In genomic region chrX:73476621-73477020, GRCm38 (mm10) we compare ENCODE assay signal across 11 mouse cellular contexts. TPM values are rescaled to one million over a fixed set of nuclear protein-coding genes. Genes with fewer than 3 reads are reported as not detected.
DNase-seq lines count a peak whose midpoint lies in the region; ATAC-seq and TF ChIP-seq lines count a peak whose summit lies in the region.
"Had no signal": no experiment of that assay in that cellular context is flagged by ENCODE, and none has a peak within 500 bp of the region (broad histone marks: within the 10 kb centered on the region; RNA-seq: fewer than 3 reads in every experiment).

No protein-coding gene starts in this region.

- WGBS in heart, embryonic 16.5 days = 53% methylated on average over 2 of the region's 2 CpGs
- 58% methylated on average over 2 of the region's 2 CpGs for WGBS in limb, embryonic 15.5 days
- 30% methylated on average over 2 of the region's 2 CpGs for WGBS in stomach, postnatal 0 days

- peak; percentile 71 for ATAC-seq in heart, embryonic 16.5 days (replicated peaks; ENCODE audit: extremely low read depth, insufficient read depth, low FRiP score)
- peak; percentile 40; the same call in 1 of the 2 replicates for ATAC-seq in limb, embryonic 15.5 days (ENCODE audit: insufficient number of reproducible peaks, low FRiP score, low TSS enrichment, low read depth)
- peak; percentile 53; the same call in 1 of the 2 replicates for ATAC-seq in stomach, postnatal 0 days (ENCODE audit: low FRiP score, low TSS enrichment)

- peaks cover 3% of the 10 kb centered on the region; the same call in 1 of the 2 replicates for H3K4me1 ChIP-seq in heart, embryonic 16.5 days (ENCODE audit: control insufficient read depth, insufficient read depth, low read length)
- peaks cover 41% of the 10 kb centered on the region for H3K4me1 ChIP-seq in limb, embryonic 15.5 days
- H3K4me1 ChIP-seq in stomach, postnatal 0 days (replicated peaks; ENCODE audit: control insufficient read depth, insufficient read depth) = no peaks in the 10 kb centered on the region

- no peaks in the 10 kb centered on the region for H3K9me3 ChIP-seq in heart, embryonic 16.5 days (replicated peaks; ENCODE audit: control insufficient read depth, low read length)
- no peaks in the 10 kb centered on the region for H3K9me3 ChIP-seq in limb, embryonic 15.5 days
- H3K9me3 ChIP-seq in stomach, postnatal 0 days (ENCODE audit: control insufficient read depth, low read length) = no peaks in the 10 kb centered on the region
- H3K9me3 ChIP-seq: limb, embryonic 12.5 days had no signal

- no peak for TF ChIP-seq CTCF in gastrocnemius, adult 2 months (IDR thresholded peaks at IDR 0.05)
- TF ChIP-seq CTCF in stomach, postnatal 0 days (IDR thresholded peaks at IDR 0.05; ENCODE audit: low read depth) = no peak

- peak overlapping the region; percentile 58 for H3K27ac ChIP-seq in gastrocnemius, adult 2 months
- peak overlapping the region; percentile 74 for H3K27ac ChIP-seq in heart, embryonic 16.5 days (ENCODE audit: low read length)
- peak overlapping the region; percentile 61 for H3K27ac ChIP-seq in limb, embryonic 15.5 days
- peak overlapping the region; percentile 58 for H3K27ac ChIP-seq in stomach, postnatal 0 days (replicated peaks)
- H3K27ac ChIP-seq: limb, embryonic 12.5 days had no signal

- H3K4me3 ChIP-seq in gastrocnemius, adult 2 months = no peak overlapping the region
- no peak overlapping the region for H3K4me3 ChIP-seq in heart, embryonic 16.5 days (ENCODE audit: low read length)
- no peak overlapping the region for H3K4me3 ChIP-seq in limb, embryonic 15.5 days
- H3K4me3 ChIP-seq in stomach, postnatal 0 days (ENCODE audit: low read depth, low read length) = no peak overlapping the region
- H3K4me3 ChIP-seq: limb, embryonic 12.5 days had no signal

- no peak for DNase-seq in gastrocnemius, adult 2 months
- DNase-seq in gastrocnemius, postnatal 4 days (ENCODE audit: low spot score in 2 of 2) = no peak
- DNase-seq in stomach, postnatal 0 days (ENCODE audit: low spot score) = no peak
- DNase-seq in right cerebral cortex, postnatal 10 days (ENCODE audit: low spot score in 2 of 2) = no peak
- DNase-seq in layer of hippocampus, adult 9-10 months (ENCODE audit: low spot score) = no peak
- no peak for DNase-seq in retina, postnatal 1 day
- DNase-seq: cerebellum, adult 11 months; spleen, adult 18-20 months had no signal

- 0 out of 2 replicates have a peak, but pooled peaks cover 2% of the 10 kb centered on the region for H3K27me3 ChIP-seq in heart, embryonic 16.5 days (ENCODE audit: control insufficient read depth, insufficient read depth, low read length)
- H3K27me3 ChIP-seq in limb, embryonic 15.5 days = peaks cover 3% of the 10 kb centered on the region; the same call in 1 of the 2 replicates
- H3K27me3 ChIP-seq in stomach, postnatal 0 days (ENCODE audit: control insufficient read depth, insufficient read depth, low read length) = no peaks in the 10 kb centered on the region

- H3K4me2 ChIP-seq in heart, embryonic 16.5 days (ENCODE audit: low read depth, low read length) = no peak overlapping the region
- H3K4me2 ChIP-seq in limb, embryonic 15.5 days = no peak overlapping the region
- H3K4me2 ChIP-seq in stomach, postnatal 0 days (replicated peaks; ENCODE audit: low read depth) = no peak overlapping the region
- H3K4me2 ChIP-seq: limb, embryonic 12.5 days had no signal

- no peak overlapping the region for H3K9ac ChIP-seq in heart, embryonic 16.5 days (ENCODE audit: low read length)
- H3K9ac ChIP-seq in limb, embryonic 15.5 days = no peak overlapping the region
- H3K9ac ChIP-seq in stomach, postnatal 0 days (ENCODE audit: low read length) = no peak overlapping the region
- H3K9ac ChIP-seq: limb, embryonic 12.5 days had no signal

- no peak for TF ChIP-seq EP300 in stomach, postnatal 0 days (optimal IDR thresholded peaks at IDR 0.05)

- intact Hi-C loops in gastrocnemius, adult 2 months (cut with DNase I) = no loop called here

- H3K36me3 ChIP-seq in heart, embryonic 16.5 days (ENCODE audit: control insufficient read depth, insufficient read depth) = no peaks in the 10 kb centered on the region
- H3K36me3 ChIP-seq in limb, embryonic 15.5 days = no peaks in the 10 kb centered on the region
- no peaks in the 10 kb centered on the region for H3K36me3 ChIP-seq in stomach, postnatal 0 days (ENCODE audit: control insufficient read depth, insufficient read depth, low read length)
- H3K36me3 ChIP-seq: limb, embryonic 12.5 days had no signal

RNA-seq across cellular contexts. Expression of gene Bgn, which starts 6.8 kb away (rescaled TPM):
- total RNA-seq in gastrocnemius, adult 2 months (2021) = 10 to 100 TPM; 37.5 to 70.6 TPM
- total RNA-seq in gastrocnemius, postnatal 4 days (2021) = 100 to 1,000 TPM; 487 to 574 TPM
- 98.9 and 99.9 TPM in 2 replicates for polyA plus RNA-seq in heart, embryonic 16.5 days (2015; fragmentation: Nextera tagmentation; extraction: Ambion mirVana)
- 243 and 288 TPM in 2 replicates for polyA plus RNA-seq in limb, embryonic 15.5 days (2015; fragmentation: Nextera tagmentation; extraction: Ambion mirVana)
- 88.0 and 89.2 TPM in 2 replicates for polyA plus RNA-seq in stomach, postnatal 0 days (2015; fragmentation: Nextera tagmentation; extraction: Ambion mirVana)

RNA-seq across cellular contexts. Expression of gene Haus7, which starts 17.8 kb away (rescaled TPM):
- total RNA-seq in gastrocnemius, adult 2 months (2021) = 10 to 100 TPM in 1 of 2 experiments, 1 to 10 TPM in 1; 9.3 to 10.7 TPM
- 10 to 100 TPM; 23.3 to 27.7 TPM for total RNA-seq in gastrocnemius, postnatal 4 days (2021)
- polyA plus RNA-seq in heart, embryonic 16.5 days (2015; fragmentation: Nextera tagmentation; extraction: Ambion mirVana) = 40.2 and 42.3 TPM in 2 replicates
- polyA plus RNA-seq in limb, embryonic 15.5 days (2015; fragmentation: Nextera tagmentation; extraction: Ambion mirVana) = 53.8 and 54.7 TPM in 2 replicates
- 35.7 and 36.6 TPM in 2 replicates for polyA plus RNA-seq in stomach, postnatal 0 days (2015; fragmentation: Nextera tagmentation; extraction: Ambion mirVana)

RNA-seq across cellular contexts. Expression of gene Atp2b3, which starts 26.3 kb away (rescaled TPM):
- 10 to 100 TPM; 10.1 to 12.7 TPM for total RNA-seq in gastrocnemius, adult 2 months (2021)
- total RNA-seq in gastrocnemius, postnatal 4 days (2021) = 1 to 10 TPM; 4.6 to 9.7 TPM
- 0.14 and 0.22 TPM in 2 replicates for polyA plus RNA-seq in heart, embryonic 16.5 days (2015; fragmentation: Nextera tagmentation; extraction: Ambion mirVana)
- 0.41 and 0.97 TPM in 2 replicates for polyA plus RNA-seq in limb, embryonic 15.5 days (2015; fragmentation: Nextera tagmentation; extraction: Ambion mirVana)
- polyA plus RNA-seq in stomach, postnatal 0 days (2015; fragmentation: Nextera tagmentation; extraction: Ambion mirVana) = 0.07 and 0.12 TPM in 2 replicates

RNA-seq across cellular contexts. Expression of gene Trex2, which starts 41.5 kb away (rescaled TPM):
- total RNA-seq in gastrocnemius, adult 2 months (2021) = not detected
- not detected for total RNA-seq in gastrocnemius, postnatal 4 days (2021)
- not detected in 2 replicates for polyA plus RNA-seq in heart, embryonic 16.5 days (2015; fragmentation: Nextera tagmentation; extraction: Ambion mirVana)
- polyA plus RNA-seq in limb, embryonic 15.5 days (2015; fragmentation: Nextera tagmentation; extraction: Ambion mirVana) = 12.5 and 18.3 TPM in 2 replicates
- 98.8 and 103 TPM in 2 replicates for polyA plus RNA-seq in stomach, postnatal 0 days (2015; fragmentation: Nextera tagmentation; extraction: Ambion mirVana)
- polyA plus RNA-seq: limb, embryonic 12.5 days had no signal
